Mouse (Mus musculus) layer of hippocampus, adult 2 months (tissue): ENCODE measurements at regions not wholly inside any gene's neighbourhood (a gene's known extent, or its start where the extent isn't known, plus 50 kb on each side); places are given as distances from the start of the nearest gene placed in this dataset.
A peak's percentile ranks its signal among the peaks of the same experiment; 100 is the strongest.

Experiments used
- DNase-seq, 2 experiments: peaks; one replicate each; pipeline ENCODE4 v3.0.0; 2022; ENCODE audit warnings: low spot score in 2 of 2
- H3K27ac ChIP-seq: fragments of 200-600 bp; 2 replicates; pipeline ENCODE4 v1.8.1; 2022
- H3K4me3 ChIP-seq: fragments of 200-600 bp; 2 replicates; pipeline ENCODE4 v1.8.1; 2022; ENCODE audit warnings: mild to moderate bottlenecking
- CTCF ChIP-seq: fragments of 200-600 bp; conservative IDR thresholded peaks from 2 replicates; pipeline ENCODE4 v1.8.1; 2022; ENCODE audit warnings: antibody characterized with exemption, mild to moderate bottlenecking, moderate library complexity

GRCm38 (mm10) chr3:9200156-9200555 lies 409.7 kb downstream of the Zfp704 start:
- peak; percentile 71 to 86 for DNase-seq

GRCm38 (mm10) chr3:9198652-9199332 lies 411.1 kb downstream of the Zfp704 start:
- no peak for TF ChIP-seq CTCF
- DNase-seq, result no peak
- Histone ChIP-seq H3K27ac (no peak overlapping the region), H3K4me3 (no peak overlapping the region)

More at GRCm38 (mm10) chr3:9200156-9200555, 409.7 kb downstream of the Zfp704 start:
- no peak overlapping the region for H3K4me3 ChIP-seq
- H3K27ac ChIP-seq, result no peak overlapping the region
- TF ChIP-seq CTCF, result no peak

- no peak for DNase-seq
- H3K27ac ChIP-seq, result no peak overlapping the region
- H3K4me3 ChIP-seq, result no peak overlapping the region
- no peak for TF ChIP-seq CTCF
Observed at GRCm38 (mm10) chr3:9195781-9196180, 414.1 kb downstream of the Zfp704 start.

GRCm38 (mm10) chr3:9189366-9190287 lies 420.3 kb downstream of the Zfp704 start:
- Histone ChIP-seq H3K27ac (no peak overlapping the region), H3K4me3 (no peak overlapping the region)
- DNase-seq, result peak; percentile 56 to 70
- no peak for TF ChIP-seq CTCF

GRCm38 (mm10) chr3:9186364-9187120 lies 423.3 kb downstream of the Zfp704 start:
- TF ChIP-seq CTCF, result no peak
- no peak for DNase-seq

GRCm38 (mm10) chr3:9181576-9181975 lies 428.3 kb downstream of the Zfp704 start:
- Histone ChIP-seq H3K4me3 (no peak overlapping the region), H3K27ac (no peak overlapping the region)
- TF ChIP-seq CTCF, result no peak
- DNase-seq, result no peak

More at GRCm38 (mm10) chr3:9186364-9187120, 423.3 kb downstream of the Zfp704 start:
- H3K4me3 ChIP-seq, result no peak overlapping the region
- H3K27ac ChIP-seq, result no peak overlapping the region

GRCm38 (mm10) chr3:9179641-9180040 lies 430.2 kb downstream of the Zfp704 start:
- H3K27ac ChIP-seq, result no peak overlapping the region
- no peak for DNase-seq
- H3K4me3 ChIP-seq, result no peak overlapping the region
- no peak for TF ChIP-seq CTCF

- H3K27ac ChIP-seq, result no peak overlapping the region
Observed at GRCm38 (mm10) chr3:9174517-9174832, 435.4 kb downstream of the Zfp704 start.

GRCm38 (mm10) chr3:9173643-9174516 lies 436.0 kb downstream of the Zfp704 start:
- Histone ChIP-seq H3K27ac (no peak overlapping the region), H3K4me3 (peak overlapping the region; percentile 3; the same call in 1 of the 2 replicates)
- peak; percentile 64 for TF ChIP-seq CTCF
- DNase-seq, result peak; percentile 59 to 69

More at GRCm38 (mm10) chr3:9174517-9174832, 435.4 kb downstream of the Zfp704 start:
- no peak for TF ChIP-seq CTCF
- DNase-seq, result no peak
- no peak overlapping the region for H3K4me3 ChIP-seq

- no peak for TF ChIP-seq CTCF
- no peak overlapping the region for H3K4me3 ChIP-seq
- DNase-seq, result no peak
- no peak overlapping the region for H3K27ac ChIP-seq
Observed at GRCm38 (mm10) chr3:9171970-9172369, 437.9 kb downstream of the Zfp704 start.

- Histone ChIP-seq H3K4me3 (no peak overlapping the region), H3K27ac (no peak overlapping the region)
- no peak for DNase-seq
- no peak for TF ChIP-seq CTCF
Observed at GRCm38 (mm10) chr3:9168955-9169354, 440.9 kb downstream of the Zfp704 start.

- no peak for TF ChIP-seq CTCF
- no peak overlapping the region for H3K4me3 ChIP-seq
- H3K27ac ChIP-seq, result no peak overlapping the region
- no peak for DNase-seq
Observed at GRCm38 (mm10) chr3:9159073-9159472, 450.8 kb downstream of the Zfp704 start.
